Mouse (Mus musculus) brain, embryonic 18.5 days (tissue): Measurements from ENCODE around the gene Slc12a8.
A peak's percentile ranks its signal among the peaks of the same experiment; 100 is the strongest.
"Not testable (repeated sequence)": the region's sequence is repeated elsewhere in the genome, so short reads cannot be mapped to it uniquely, and the experiment has no call there.

ENCODE experiments used
- DNase-seq: peaks from one replicate; pipeline ENCODE4 v3.0.0-alpha.2; 2012; ENCODE audit warnings: low read depth, low spot score

Gene Slc12a8

GRCm38 (mm10) chr16:33516807-33517565, at the start of gene Slc12a8:
Gene Slc12a8, plus strand, starts transcription at chr16:33517328.
- peak; percentile 14 for DNase-seq

GRCm38 (mm10) chr16:33467451-33467850, 49.7 kb upstream of the Slc12a8 start:
- DNase-seq = no peak

- no peak for DNase-seq
Measured at GRCm38 (mm10) chr16:33469973-33470372, 47.2 kb upstream of the Slc12a8 start.

- DNase-seq = no peak
Measured at GRCm38 (mm10) chr16:33474381-33474780, 42.7 kb upstream of the Slc12a8 start.

- DNase-seq = no peak
Measured at GRCm38 (mm10) chr16:33479926-33480325, 37.2 kb upstream of the Slc12a8 start.

- no peak for DNase-seq
Measured at GRCm38 (mm10) chr16:33481148-33481547, 36.0 kb upstream of the Slc12a8 start.

- no peak for DNase-seq
Measured at GRCm38 (mm10) chr16:33482309-33482708, 34.8 kb upstream of the Slc12a8 start.

- DNase-seq = no peak
Measured at GRCm38 (mm10) chr16:33487709-33488108, 29.4 kb upstream of the Slc12a8 start.

- no peak for DNase-seq
Measured at GRCm38 (mm10) chr16:33494374-33494773, 22.8 kb upstream of the Slc12a8 start.

GRCm38 (mm10) chr16:33508082-33508481, 9.0 kb upstream of the Slc12a8 start:
- DNase-seq = no peak

- DNase-seq = not testable (repeated sequence)
Measured at GRCm38 (mm10) chr16:33509231-33509630, 7.9 kb upstream of the Slc12a8 start.

GRCm38 (mm10) chr16:33510856-33511255, 6.3 kb upstream of the Slc12a8 start:
- DNase-seq = not testable (repeated sequence)

GRCm38 (mm10) chr16:33512555-33512954, 4.6 kb upstream of the Slc12a8 start:
- DNase-seq = no peak

- DNase-seq = no peak
Measured at GRCm38 (mm10) chr16:33517627-33518026, 499 bp downstream of the Slc12a8 start.

GRCm38 (mm10) chr16:33518236-33518635, 1.1 kb downstream of the Slc12a8 start:
- no peak for DNase-seq

GRCm38 (mm10) chr16:33519916-33520568, 2.9 kb downstream of the Slc12a8 start:
- DNase-seq = no peak

GRCm38 (mm10) chr16:33522516-33522915, 5.4 kb downstream of the Slc12a8 start:
- no peak for DNase-seq

GRCm38 (mm10) chr16:33523571-33523970, 6.4 kb downstream of the Slc12a8 start:
- DNase-seq = no peak

- no peak for DNase-seq
Measured at GRCm38 (mm10) chr16:33529502-33530454, 12.7 kb downstream of the Slc12a8 start.

GRCm38 (mm10) chr16:33531184-33531583, 14.1 kb downstream of the Slc12a8 start:
- DNase-seq = no peak

- no peak for DNase-seq
Measured at GRCm38 (mm10) chr16:33536456-33536855, 19.3 kb downstream of the Slc12a8 start.
